Mouse (Mus musculus) embryonic facial prominence, embryonic 11.5 days (tissue): ENCODE measurements around the gene Phf2. TPM values are rescaled to one million over a fixed set of nuclear protein-coding genes. Genes with fewer than 3 reads are reported as not detected.
A peak's percentile ranks its signal among the peaks of the same experiment; 100 is the strongest.

Source experiments
- ATAC-seq: fragments of 200-750 bp; cut with Nextera tagmentation; replicated peaks from 2 replicates; pipeline ENCODE4 v1.8.0; 2017; ENCODE audit warnings: low read depth; ENCODE audit not compliant: insufficient number of reproducible peaks, low FRiP score, low TSS enrichment
- DNase-seq: peaks from one replicate; pipeline ENCODE4 v3.0.0-alpha.2; 2015; ENCODE audit warnings: low spot score
- H3K27ac ChIP-seq: fragments of 300-500 bp; sonication (generic); replicated peaks from 2 replicates; pipeline ENCODE4 v1.5.1; 2014; ENCODE audit warnings: mild to moderate bottlenecking, low read depth, low read length, control low read depth
- H3K27me3 ChIP-seq: fragments of 300-500 bp; sonication (generic); 2 replicates; pipeline ENCODE4 v1.6.1; 2014; ENCODE audit warnings: mild to moderate bottlenecking, low read length, moderate library complexity, mixed read lengths; ENCODE audit not compliant: control insufficient read depth, insufficient read depth
- H3K36me3 ChIP-seq: fragments of 300-500 bp; sonication (generic); replicated peaks from 2 replicates; pipeline ENCODE4 v1.6.1; 2014; ENCODE audit warnings: low read depth, mild to moderate bottlenecking, low read length, moderate library complexity, mixed read lengths; ENCODE audit not compliant: control insufficient read depth, insufficient read depth
- H3K4me1 ChIP-seq: fragments of 300-500 bp; sonication (generic); 2 replicates; pipeline ENCODE4 v1.6.1; 2014; ENCODE audit warnings: low read length, mixed read lengths; ENCODE audit not compliant: control insufficient read depth, insufficient read depth
- H3K4me2 ChIP-seq: fragments of 300-500 bp; sonication (generic); 2 replicates; pipeline ENCODE4 v1.6.1; 2014; ENCODE audit warnings: low read depth, mild to moderate bottlenecking, control low read depth, low read length, moderate library complexity
- H3K4me3 ChIP-seq: fragments of 300-500 bp; sonication (generic); 2 replicates; pipeline ENCODE4 v1.5.1; 2014; ENCODE audit warnings: low read depth, low read length, control low read depth
- H3K9ac ChIP-seq: fragments of 300-500 bp; sonication (generic); replicated peaks from 2 replicates; pipeline ENCODE4 v1.6.1; 2014; ENCODE audit warnings: mild to moderate bottlenecking, control low read depth, low read length
- H3K9me3 ChIP-seq: fragments of 300-500 bp; sonication (generic); replicated peaks from 2 replicates; pipeline ENCODE4 v1.6.1; 2016; ENCODE audit warnings: mild to moderate bottlenecking, low read length, inconsistent platforms, mixed read lengths; ENCODE audit not compliant: control insufficient read depth
- WGBS: fragments of 180-500 bp; shearing (Covaris S2); extraction: QIAGEN DNeasy Blood & Tissue Kit; methylation state at CpG from one replicate; pipeline ENCODE4 v1.1.7; 2014; 5-methylcytosine and 5-hydroxymethylcytosine counted together
- polyA plus RNA-seq: library from polyadenylated mRNA; unstranded; fragments of >200 nt; fragmentation: Nextera tagmentation; extraction: Ambion mirVana; gene quantifications from 2 replicates; pipeline ENCODE4 v1.2.1, GENCODE M21; 2014

The Phf2 gene
- polyA plus RNA-seq, 1 experiment from 2014 or later = 11.0 TPM

GRCm38 (mm10) chr13:48779592-48780344 lies 91.2 kb downstream of the Phf2 start:
- 20% methylated on average over 11 of the region's 11 CpGs for WGBS
- ATAC-seq = peak; percentile 60; the same call in 1 of the 2 replicates
- DNase-seq = peak; percentile 84
- H3K27me3 ChIP-seq = no peaks in the 10 kb centered on the region; the same call in 1 of the 2 replicates
- peak overlapping the region; percentile 63 for H3K27ac ChIP-seq
- no peak overlapping the region for H3K9ac ChIP-seq
- peak overlapping the region; percentile 15 for H3K4me2 ChIP-seq
- no peaks in the 10 kb centered on the region for H3K9me3 ChIP-seq
- peaks cover 16% of the 10 kb centered on the region for H3K4me1 ChIP-seq
- H3K36me3 ChIP-seq = no peaks in the 10 kb centered on the region
- no peak overlapping the region for H3K4me3 ChIP-seq

GRCm38 (mm10) chr13:48778138-48778537 lies 92.8 kb downstream of the Phf2 start:
- Histone ChIP-seq H3K9me3 (no peaks in the 10 kb centered on the region), H3K4me2 (no peak overlapping the region), H3K4me3 (no peak overlapping the region), H3K27me3 (no peaks in the 10 kb centered on the region; the same call in 1 of the 2 replicates), H3K27ac (no peak overlapping the region), H3K4me1 (peaks cover 16% of the 10 kb centered on the region), H3K36me3 (no peaks in the 10 kb centered on the region), H3K9ac (no peak overlapping the region)
- no peak for ATAC-seq
- 50% methylated on average over 4 of the region's 4 CpGs for WGBS
- DNase-seq = no peak

GRCm38 (mm10) chr13:48774506-48774905 lies 96.4 kb downstream of the Phf2 start:
- H3K9me3 ChIP-seq = no peaks in the 10 kb centered on the region
- H3K36me3 ChIP-seq = no peaks in the 10 kb centered on the region
- DNase-seq = no peak
- no peak for ATAC-seq
- 66% methylated on average over 7 of the region's 7 CpGs for WGBS
- no peak overlapping the region for H3K4me3 ChIP-seq
- H3K4me1 ChIP-seq = no peaks in the 10 kb centered on the region; the same call in 1 of the 2 replicates
- H3K27ac ChIP-seq = no peak overlapping the region
- no peak overlapping the region for H3K9ac ChIP-seq
- no peaks in the 10 kb centered on the region; the same call in 1 of the 2 replicates for H3K27me3 ChIP-seq
- no peak overlapping the region for H3K4me2 ChIP-seq

- WGBS = 74% methylated on average over 11 of the region's 11 CpGs
- Histone ChIP-seq H3K4me2 (no peak overlapping the region), H3K9ac (no peak overlapping the region), H3K27me3 (no peaks in the 10 kb centered on the region), H3K4me3 (no peak overlapping the region), H3K9me3 (no peaks in the 10 kb centered on the region), H3K27ac (no peak overlapping the region), H3K4me1 (no peaks in the 10 kb centered on the region), H3K36me3 (no peaks in the 10 kb centered on the region)
- no peak for DNase-seq
- ATAC-seq = no peak
These were observed 102.8 kb downstream of the Phf2 start for GRCm38 (mm10) chr13:48768109-48768508.

- DNase-seq (no peak), ATAC-seq (no peak)
- Histone ChIP-seq H3K9me3 (no peaks in the 10 kb centered on the region), H3K27me3 (no peaks in the 10 kb centered on the region), H3K36me3 (no peaks in the 10 kb centered on the region), H3K4me3 (no peak overlapping the region), H3K9ac (no peak overlapping the region), H3K27ac (no peak overlapping the region), H3K4me1 (no peaks in the 10 kb centered on the region), H3K4me2 (no peak overlapping the region)
- WGBS = 48% methylated on average over 11 of the region's 11 CpGs
These were observed 107.1 kb downstream of the Phf2 start for GRCm38 (mm10) chr13:48763701-48764245.

GRCm38 (mm10) chr13:48760855-48761436 lies 110.0 kb downstream of the Phf2 start:
- Histone ChIP-seq H3K4me1 (no peaks in the 10 kb centered on the region), H3K27me3 (no peaks in the 10 kb centered on the region), H3K9me3 (no peaks in the 10 kb centered on the region), H3K4me3 (no peak overlapping the region), H3K4me2 (no peak overlapping the region), H3K9ac (no peak overlapping the region), H3K36me3 (no peaks in the 10 kb centered on the region), H3K27ac (no peak overlapping the region)
- WGBS = 75% methylated on average over 8 of the region's 8 CpGs
- no peak for DNase-seq
- ATAC-seq = 0 out of 2 replicates have a peak, but pooled peaks have one; percentile 39

GRCm38 (mm10) chr13:48756769-48757168 lies 114.2 kb downstream of the Phf2 start:
- Histone ChIP-seq H3K9me3 (no peaks in the 10 kb centered on the region), H3K4me1 (no peaks in the 10 kb centered on the region), H3K4me2 (no peak overlapping the region), H3K27me3 (no peaks in the 10 kb centered on the region), H3K4me3 (no peak overlapping the region), H3K9ac (no peak overlapping the region), H3K36me3 (no peaks in the 10 kb centered on the region), H3K27ac (no peak overlapping the region)
- ATAC-seq (no peak), DNase-seq (no peak)
- 56% methylated on average over 15 of the region's 15 CpGs for WGBS
